Mouse (Mus musculus) layer of hippocampus, postnatal 25 days (tissue): ENCODE data around the gene Retsat. TPM values are rescaled to one million over a fixed set of nuclear protein-coding genes. Genes with fewer than 3 reads are reported as not detected.

Experiments used
- DNase-seq, 2 experiments: peaks; one replicate each; pipeline ENCODE4 v3.0.0; 2022; ENCODE audit warnings: mixed read lengths in 2 of 2, low spot score in 1 of 2; ENCODE audit errors: extremely low spot score in 1 of 2
- total RNA-seq, 2 experiments: library from RNA; stranded (reverse); gene quantifications; 2 replicates each; pipeline ENCODE4 v1.2.3; 2021

Retsat gene
- total RNA-seq, 2 experiments from 2014 or later: 57.8 to 58.7 TPM

GRCm38 (mm10) chr6:72586701-72587100, 11.6 kb upstream of the Retsat start:
- no peak for DNase-seq

- DNase-seq: no peak
Observed at GRCm38 (mm10) chr6:72588307-72588706, 10.0 kb upstream of the Retsat start.

- no peak for DNase-seq
Observed at GRCm38 (mm10) chr6:72590111-72590510, 8.2 kb upstream of the Retsat start.

DNA sequence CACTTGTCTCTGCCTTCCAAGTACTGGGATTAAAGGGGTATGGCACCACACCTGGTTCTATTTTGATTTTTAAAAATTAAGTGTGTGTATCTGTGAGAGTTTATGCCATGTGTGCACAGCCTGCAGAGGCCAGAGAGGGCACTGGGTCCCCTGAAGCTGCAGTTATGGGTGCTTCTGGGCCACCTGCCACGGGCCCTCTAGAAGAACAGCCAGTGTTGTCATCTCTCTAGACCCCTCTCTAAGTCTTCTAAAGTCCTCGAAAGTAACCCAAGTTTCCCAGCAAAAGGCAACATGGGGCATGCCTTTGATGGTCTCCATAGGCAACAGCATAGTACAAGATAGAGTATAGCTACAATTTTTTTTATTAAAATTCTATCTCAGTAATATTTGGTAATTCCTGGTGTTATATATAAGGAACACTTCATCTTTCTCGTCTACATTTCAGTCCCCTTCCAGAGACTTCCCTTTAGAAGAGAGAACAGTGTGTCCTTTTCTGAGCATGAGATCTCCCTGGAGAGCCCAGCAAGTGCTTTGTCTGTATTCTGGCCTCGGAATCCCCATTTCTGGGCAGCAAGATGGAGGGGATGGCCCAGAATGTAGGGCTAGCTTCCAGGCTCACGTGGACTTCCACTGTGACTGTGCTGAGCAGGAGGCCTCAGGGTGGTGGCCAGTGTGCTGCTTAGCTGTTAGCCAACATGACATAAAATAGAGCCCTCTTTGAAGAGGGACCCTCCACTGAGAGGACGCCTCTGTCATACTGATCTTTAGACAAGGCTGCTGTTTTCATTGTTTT, 5.1 kb upstream of the Retsat start:
- DNase-seq: no peak

GRCm38 (mm10) chr6:72593914-72594313, 4.4 kb upstream of the Retsat start:
- DNase-seq: no peak

GRCm38 (mm10) chr6:72597083-72597874, 996 bp upstream of the Retsat start:
- no peak for DNase-seq

- no peak for DNase-seq
Observed at GRCm38 (mm10) chr6:72598791-72599557, 699 bp downstream of the Retsat start.

- no peak for DNase-seq
Observed at GRCm38 (mm10) chr6:72600216-72600615, 1.9 kb downstream of the Retsat start.

GRCm38 (mm10) chr6:72600771-72601170, 2.5 kb downstream of the Retsat start:
- no peak for DNase-seq

GRCm38 (mm10) chr6:72601732-72602131, 3.5 kb downstream of the Retsat start:
- peak; percentile 43 to 85 for DNase-seq

GRCm38 (mm10) chr6:72604066-72604465, 5.8 kb downstream of the Retsat start:
- no peak for DNase-seq

DNA sequence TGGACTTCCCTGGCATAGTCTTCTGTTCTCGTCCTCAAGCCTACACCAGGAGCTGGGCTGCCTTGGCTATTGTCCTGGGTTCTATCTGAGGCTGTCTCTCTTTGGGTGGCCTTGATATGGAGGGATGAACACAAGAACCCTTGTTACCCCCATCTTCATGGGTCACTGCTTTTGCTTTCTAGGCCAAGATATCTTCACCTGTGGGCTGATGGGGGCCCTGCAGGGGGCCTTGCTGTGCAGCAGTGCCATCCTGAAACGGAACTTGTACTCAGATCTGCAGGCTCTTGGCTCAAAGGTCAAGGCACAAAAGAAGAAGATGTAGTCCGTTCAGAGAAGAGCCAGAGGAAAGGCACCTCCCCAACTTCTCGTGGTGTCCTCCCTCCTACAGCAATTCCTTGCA, 8.8 kb downstream of the Retsat start:
- DNase-seq: no peak

DNA sequence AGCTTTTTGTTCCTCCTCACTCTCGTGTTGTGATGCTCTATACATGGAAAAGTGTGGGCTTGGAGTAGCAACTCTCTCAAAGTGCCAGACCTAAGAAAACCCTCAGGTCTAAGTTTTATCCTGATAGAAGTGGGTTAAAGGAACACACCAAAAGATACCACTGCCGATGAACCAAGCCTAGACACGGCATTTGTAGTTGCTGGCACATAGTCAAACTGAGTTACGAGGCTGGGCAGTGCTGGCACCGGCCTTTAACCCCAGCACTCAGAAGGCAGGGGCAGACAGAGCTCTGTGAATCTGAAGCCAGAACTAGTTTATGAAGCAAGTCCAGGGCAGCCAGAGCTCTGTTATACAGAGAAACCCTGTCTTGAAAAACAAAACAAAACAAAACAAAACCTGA, 9.4 kb downstream of the Retsat start:
- no peak for DNase-seq

GRCm38 (mm10) chr6:72608662-72609184, 10.4 kb downstream of the Retsat start:
- DNase-seq: no peak

- no peak for DNase-seq
Observed at GRCm38 (mm10) chr6:72610261-72610660, 12.0 kb downstream of the Retsat start.

GRCm38 (mm10) chr6:72615151-72615550, 16.9 kb downstream of the Retsat start:
- no peak for DNase-seq

GRCm38 (mm10) chr6:72615561-72616375, 17.5 kb downstream of the Retsat start:
- no peak for DNase-seq

DNA sequence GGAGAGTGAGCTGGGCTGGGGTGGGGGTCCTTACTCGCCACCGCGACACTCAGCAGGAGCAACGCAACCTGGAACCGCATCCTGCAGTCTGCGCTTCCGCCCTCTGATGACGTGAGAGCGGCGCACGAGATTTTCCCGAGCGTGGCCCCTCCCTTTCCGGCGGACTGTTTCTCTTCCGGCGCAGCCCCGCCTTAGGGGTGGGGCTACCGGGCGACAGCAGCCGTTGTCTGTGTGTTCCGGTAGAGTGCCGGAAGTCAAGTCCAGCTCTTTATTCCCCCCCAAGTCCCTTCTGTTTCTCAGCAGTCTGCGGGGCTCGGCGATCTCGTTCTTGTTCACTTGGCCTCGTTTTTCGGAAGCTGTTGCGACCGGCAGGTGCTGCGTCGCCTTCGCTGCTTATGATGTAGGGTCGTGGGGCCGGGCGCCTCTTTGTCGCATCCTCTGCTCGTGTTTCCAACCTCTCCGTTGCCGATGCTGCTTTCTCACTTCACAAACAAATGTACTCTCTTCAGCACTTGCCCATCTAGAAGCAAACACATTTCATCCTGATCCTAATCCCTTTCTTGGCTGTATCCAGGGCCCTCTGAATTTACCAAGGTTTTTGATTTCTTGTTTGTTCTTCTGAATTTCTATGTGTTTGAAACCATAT, 18.5 kb downstream of the Retsat start, which contains the start of gene Tgoln1:
TSS of gene Tgoln1 (minus strand) at position 358 of the 646 bp plus-strand sequence.
- peak; percentile 84 to 88 for DNase-seq
